Mouse (Mus musculus): ENCODE results near the gene Fabp3.

The Fabp3 gene

GRCm38 (mm10) chr4:130325446-130325845 lies 17.1 kb downstream of the Fabp3 start:
- DNase-seq (ENCODE audit: low read depth, low spot score) = peak; percentile 51

GRCm38 (mm10) chr4:130327366-130327765 lies 19.0 kb downstream of the Fabp3 start:
- DNase-seq (ENCODE audit: low read depth, low spot score) = no peak

GRCm38 (mm10) chr4:130335867-130336266 lies 27.5 kb downstream of the Fabp3 start:
- DNase-seq (ENCODE audit: low read depth, low spot score) = no peak

- peak; percentile 76 for DNase-seq (ENCODE audit: low read depth, low spot score)
Observed at GRCm38 (mm10) chr4:130341691-130342090, 33.3 kb downstream of the Fabp3 start.

- DNase-seq (ENCODE audit: low read depth, low spot score) = peak; percentile 58
Observed at GRCm38 (mm10) chr4:130349666-130350065, 41.3 kb downstream of the Fabp3 start.

- no peak for DNase-seq (ENCODE audit: low read depth, low spot score)
Observed at GRCm38 (mm10) chr4:130350690-130351422, 42.5 kb downstream of the Fabp3 start.

GRCm38 (mm10) chr4:130352588-130352987 lies 44.2 kb downstream of the Fabp3 start:
- DNase-seq (ENCODE audit: low read depth, low spot score) = no peak

GRCm38 (mm10) chr4:130357946-130358345 lies 49.6 kb downstream of the Fabp3 start:
- peak; percentile 88 for DNase-seq (ENCODE audit: low read depth, low spot score)

- peak; percentile 100 for DNase-seq (ENCODE audit: low read depth, low spot score)
Observed at GRCm38 (mm10) chr4:130359486-130360237, 51.3 kb downstream of the Fabp3 start, which contains the start of the genes Zcchc17 and Snrnp40. Zcchc17 (minus strand) TSS chr4:130359943. Snrnp40 (plus strand) TSS chr4:130360132.

- no peak for DNase-seq (ENCODE audit: low read depth, low spot score)
Observed at GRCm38 (mm10) chr4:130360238-130360590, 51.8 kb downstream of the Fabp3 start.
